Mouse (Mus musculus): ENCODE measurements at regions not wholly inside any gene's neighbourhood (a gene's known extent, or its start where the extent isn't known, plus 50 kb on each side); places are given as distances from the start of the nearest gene placed in this dataset.
"Not testable (repeated sequence)": the region's sequence is repeated elsewhere in the genome, so short reads cannot be mapped to it uniquely, and the experiment has no call there.

DNA sequence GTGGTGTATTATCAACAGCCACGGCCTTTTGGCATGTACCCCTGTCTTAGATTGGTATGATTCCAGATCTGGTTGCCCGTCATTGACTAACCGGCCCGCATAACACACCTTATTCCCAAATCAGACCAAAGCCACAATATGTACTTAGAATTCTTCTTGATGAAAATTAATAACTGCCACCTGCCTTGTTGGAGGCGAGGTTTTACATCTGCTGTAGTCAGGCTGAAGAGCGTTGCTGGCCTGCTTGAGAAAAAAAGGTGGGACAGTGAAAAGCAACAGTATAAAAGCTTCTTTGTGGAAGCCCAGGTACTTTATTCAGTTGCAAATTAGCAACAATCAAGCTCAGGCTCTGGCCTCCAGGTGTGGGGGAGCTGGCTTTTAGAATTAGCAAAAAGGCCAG, 223.6 kb upstream of the Car8 start:
- not testable (repeated sequence) for DNase-seq

- no peak for DNase-seq
These were observed 215.5 kb upstream of the Car8 start for GRCm38 (mm10) chr4:8454346-8454745.

GRCm38 (mm10) chr4:8432393-8432792, 193.6 kb upstream of the Car8 start:
- no peak for DNase-seq

- DNase-seq, result no peak
These were observed 192.1 kb upstream of the Car8 start for GRCm38 (mm10) chr4:8431032-8431332.

GRCm38 (mm10) chr4:8430269-8431031, 191.6 kb upstream of the Car8 start:
- no peak for DNase-seq

GRCm38 (mm10) chr4:8429771-8430170, 190.9 kb upstream of the Car8 start:
- no peak for DNase-seq

DNA sequence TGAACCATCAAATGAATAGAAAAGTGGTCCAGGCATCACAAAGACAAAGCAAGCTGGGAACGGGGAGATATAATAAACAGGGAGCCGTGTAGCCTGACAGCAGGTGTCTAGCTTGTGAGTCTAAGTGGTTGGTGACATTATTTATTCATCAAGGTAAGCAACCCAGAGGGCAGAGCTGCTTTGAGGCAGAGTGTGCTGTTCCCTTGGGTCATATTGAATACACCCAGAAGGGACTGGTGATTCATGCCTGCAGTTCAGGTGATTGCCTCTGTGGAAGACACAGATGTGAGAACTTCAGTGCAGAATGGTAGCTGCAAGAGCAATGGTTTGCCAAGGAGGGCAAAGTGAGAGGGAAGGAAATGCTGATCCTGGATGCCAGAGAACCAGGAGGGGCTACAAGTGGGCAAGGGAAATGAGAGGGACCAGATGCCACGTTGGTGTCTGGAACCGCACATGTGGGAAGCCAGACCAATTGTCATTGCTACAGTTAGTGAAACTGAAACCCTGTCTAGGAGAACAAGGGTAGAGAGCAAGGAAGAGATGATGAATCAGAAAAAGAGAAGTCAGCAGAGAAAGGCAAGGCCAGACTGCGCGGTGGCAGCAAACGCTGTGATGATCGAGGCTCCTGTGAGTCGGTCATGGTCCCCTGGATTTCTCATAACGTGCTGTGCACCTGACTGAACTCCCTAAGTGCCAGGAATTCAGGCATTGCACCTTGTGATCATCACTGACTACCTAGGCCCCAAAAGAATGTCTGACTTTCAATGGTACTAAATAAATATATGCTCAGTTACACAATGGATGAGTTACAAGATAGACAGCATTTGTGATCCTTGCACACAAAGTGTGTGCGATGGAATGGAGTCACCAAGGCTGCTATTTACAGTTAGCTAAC, 190.0 kb upstream of the Car8 start:
- DNase-seq, result no peak

- no peak for DNase-seq
These were observed 189.0 kb upstream of the Car8 start for GRCm38 (mm10) chr4:8427812-8428211.

DNA sequence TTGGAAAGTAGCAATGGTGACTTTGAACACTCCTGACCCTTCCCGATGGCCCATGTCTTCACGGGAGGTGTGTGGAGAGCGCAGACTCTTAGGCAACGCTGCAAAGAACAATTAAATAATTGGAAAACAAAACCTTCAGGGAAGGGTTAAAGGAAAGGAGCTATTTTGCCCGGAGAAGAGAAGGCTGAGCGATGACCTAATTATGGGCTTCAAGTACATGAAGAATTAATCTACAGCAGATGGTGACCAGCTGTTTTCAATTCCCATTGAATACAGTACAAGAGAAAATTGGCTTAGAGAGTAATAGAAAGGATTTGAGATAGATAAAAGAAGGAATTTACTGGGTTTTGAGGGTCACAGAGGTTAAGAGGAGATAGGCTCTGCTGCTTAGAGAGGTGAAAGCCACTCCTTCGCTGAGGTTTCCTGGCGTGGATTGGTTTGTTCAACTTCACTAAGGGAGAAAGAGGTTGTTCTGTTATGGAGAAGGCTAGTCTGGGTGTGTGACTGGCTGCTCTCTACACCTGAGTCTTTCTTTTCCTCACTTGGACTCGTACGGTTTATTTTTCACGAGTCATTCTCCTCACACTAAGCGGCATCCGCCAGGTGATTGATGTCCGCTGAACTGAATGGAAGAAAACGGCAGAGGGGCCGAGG, 184.7 kb upstream of the Car8 start:
- no peak for DNase-seq

GRCm38 (mm10) chr4:8421285-8421684, 182.4 kb upstream of the Car8 start:
- no peak for DNase-seq

- no peak for DNase-seq
These were observed 179.7 kb upstream of the Car8 start for GRCm38 (mm10) chr4:8418374-8419031.

DNA sequence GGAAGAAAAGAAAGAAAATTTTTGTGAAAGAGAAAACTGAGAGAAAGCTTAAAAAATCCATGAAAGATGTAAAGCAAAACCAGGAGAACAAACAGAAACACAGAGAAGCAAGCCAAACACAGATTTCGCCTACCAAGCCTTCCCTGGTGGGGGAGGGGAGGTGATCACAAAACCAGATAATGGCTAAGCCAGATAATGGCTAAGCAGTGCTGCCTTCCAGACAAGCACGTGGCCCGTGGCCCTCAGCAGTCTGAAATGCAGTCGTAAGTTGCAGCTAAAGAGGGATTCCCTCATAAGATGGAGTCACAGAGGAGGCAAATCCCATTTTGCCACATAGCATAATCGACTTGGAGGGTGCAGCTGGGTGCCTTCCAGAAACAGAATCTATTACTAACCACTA, 179.0 kb upstream of the Car8 start:
- DNase-seq, result no peak

GRCm38 (mm10) chr4:8413307-8413706, 174.5 kb upstream of the Car8 start:
- DNase-seq, result no peak

GRCm38 (mm10) chr4:8400069-8400468, 161.2 kb upstream of the Car8 start:
- DNase-seq, result no peak

GRCm38 (mm10) chr4:8399430-8399829, 160.6 kb upstream of the Car8 start:
- DNase-seq, result no peak

GRCm38 (mm10) chr4:8398969-8399368, 160.1 kb upstream of the Car8 start:
- no peak for DNase-seq

DNA sequence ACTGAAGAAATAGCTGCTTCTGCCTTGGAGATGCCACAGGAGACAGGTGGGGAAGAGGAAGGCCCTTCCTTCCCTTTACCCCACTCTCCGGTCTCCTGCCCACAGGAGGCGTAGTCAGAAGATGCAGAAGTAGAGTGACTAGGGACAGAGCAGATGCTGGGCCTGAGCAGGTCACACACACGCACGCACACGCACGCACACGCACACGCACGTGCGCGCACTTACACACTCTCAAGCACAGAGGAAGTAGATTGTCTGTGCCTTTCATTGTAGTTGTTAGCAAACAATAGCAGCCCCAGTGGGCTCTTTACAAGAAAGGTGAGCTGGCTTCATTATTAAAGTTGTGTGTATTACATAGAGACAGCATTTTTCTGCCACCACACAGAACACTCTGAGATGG, 144.3 kb upstream of the Car8 start:
- DNase-seq, result no peak

DNA sequence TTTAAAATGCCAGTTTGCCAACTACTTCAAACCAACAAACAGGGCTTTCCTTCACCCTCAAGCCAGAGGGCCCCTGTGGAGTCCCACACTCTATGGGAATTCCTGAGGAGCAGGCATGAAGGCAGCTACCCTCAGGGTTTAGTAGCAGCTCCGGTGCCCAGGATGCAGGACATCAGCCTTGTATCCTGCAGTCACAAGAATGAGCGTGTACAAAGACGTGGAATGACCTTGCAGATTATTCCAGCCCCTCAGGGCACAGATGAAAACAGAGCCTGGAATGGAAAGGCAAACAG, 143.2 kb upstream of the Car8 start:
- DNase-seq, result no peak

- DNase-seq, result no peak
These were observed 142.7 kb upstream of the Car8 start for GRCm38 (mm10) chr4:8381408-8382124.

DNA sequence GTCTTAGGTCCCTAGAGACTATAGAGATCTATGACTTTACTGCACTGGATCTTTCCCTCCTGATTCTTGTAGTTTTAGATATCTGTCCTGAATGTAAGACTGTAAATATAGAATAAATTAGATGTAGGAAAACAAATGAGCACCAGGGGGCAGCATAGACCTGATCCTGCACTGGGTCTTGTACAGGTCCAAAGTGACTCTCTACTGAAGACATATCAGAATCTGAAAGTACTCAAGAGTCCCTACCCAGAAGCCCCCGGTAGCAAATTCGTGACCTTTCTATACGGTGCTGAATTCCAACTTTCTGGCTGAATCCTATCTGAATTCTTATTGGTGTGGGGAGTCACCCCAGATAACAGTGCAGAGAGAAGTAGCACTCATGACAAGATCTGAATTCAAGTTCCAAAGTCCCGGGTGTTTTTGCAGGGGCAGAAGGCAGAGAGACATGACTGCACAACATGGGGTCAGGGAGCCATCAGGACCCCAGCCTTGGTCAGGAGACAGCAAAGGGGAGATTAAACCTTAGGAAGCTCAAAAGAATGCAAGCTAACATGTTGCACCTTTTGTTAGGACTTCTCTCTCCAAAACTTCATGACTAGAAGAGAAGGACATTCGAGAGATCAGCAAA, 142.0 kb upstream of the Car8 start:
- no peak for DNase-seq

GRCm38 (mm10) chr4:8374737-8375489, 136.1 kb upstream of the Car8 start:
- DNase-seq, result no peak

DNA sequence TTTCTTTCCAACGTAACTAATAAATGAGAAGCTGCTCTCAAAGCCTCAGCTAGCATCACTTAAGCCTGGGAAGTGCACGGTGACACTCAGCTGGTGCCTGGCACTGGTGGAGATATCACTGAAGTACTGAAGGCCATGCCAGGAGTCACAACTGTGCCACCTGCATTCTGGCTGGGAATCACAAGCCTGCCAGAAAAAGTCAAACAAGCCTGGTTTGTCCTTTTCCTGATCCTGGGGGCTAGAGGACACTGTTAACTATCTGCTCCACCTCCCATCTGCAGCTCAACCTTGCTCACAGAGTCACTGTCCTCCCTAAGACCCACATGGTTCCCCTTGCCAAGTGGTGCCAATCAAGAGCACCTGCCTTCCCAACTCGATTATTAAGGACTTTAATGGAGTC, 135.2 kb upstream of the Car8 start:
- DNase-seq, result no peak

Data from right cerebral cortex, postnatal 25 days (tissue).